ENCODE assay signal across 1 mouse cellular context in genomic region chrX:75415936-75416785, GRCm38 (mm10).
A peak's percentile ranks its signal among the peaks of the same experiment; 100 is the strongest.
TF ChIP-seq lines count a peak whose summit lies in the region.

Gene Cmc4 (minus strand): TSS chrX:75416584.
Gene Mtcp1 (minus strand): TSS chrX:75416588.
Gene Brcc3 (plus strand): TSS chrX:75416628.

TF ChIP-seq in CH12.LX, 34 proteins besides CTCF, POLR2A, EP300 and RAD21:
- TF ChIP-seq NRF1 (IDR thresholded peaks at IDR 0.05; ENCODE audit: low read depth, low read length) = peak; percentile 39; the same call in 1 of the 2 replicates
- TF ChIP-seq CHD2 (IDR thresholded peaks at IDR 0.05; ENCODE audit: low read length) = no peak
- TF ChIP-seq USF2 (conservative IDR thresholded peaks at IDR 0.05; ENCODE audit: low read depth, low read length) = no peak
- peak; percentile 71; the same call in 1 of the 2 replicates for TF ChIP-seq TCF12 (IDR thresholded peaks at IDR 0.05; ENCODE audit: low read depth, low read length)
- peak; percentile 64 for TF ChIP-seq ZMIZ1 (IDR thresholded peaks at IDR 0.05; ENCODE audit: low read depth, low read length)
- TF ChIP-seq UBTF (IDR thresholded peaks at IDR 0.05; ENCODE audit: low read depth, low read length) = 0 out of 2 replicates have a peak, but pooled peaks have one; percentile 35
- no peak for TF ChIP-seq ZC3H11A (IDR thresholded peaks at IDR 0.05; ENCODE audit: low read depth, low read length)
- peak; percentile 58 for TF ChIP-seq HCFC1 (IDR thresholded peaks at IDR 0.05; ENCODE audit: low read depth, low read length)
- 0 out of 2 replicates have a peak, but pooled peaks have one; percentile 24 for TF ChIP-seq SIN3A (IDR thresholded peaks at IDR 0.05; ENCODE audit: low read length)
- 0 out of 2 replicates have a peak, but pooled peaks have one; percentile 57 for TF ChIP-seq TBP (conservative IDR thresholded peaks at IDR 0.05; ENCODE audit: low read depth, low read length)
- TF ChIP-seq NELFE (IDR thresholded peaks at IDR 0.05; ENCODE audit: low read depth, low read length) = peak; percentile 72
